Mouse (Mus musculus): ENCODE results near the gene Fkbp5.

DNA sequence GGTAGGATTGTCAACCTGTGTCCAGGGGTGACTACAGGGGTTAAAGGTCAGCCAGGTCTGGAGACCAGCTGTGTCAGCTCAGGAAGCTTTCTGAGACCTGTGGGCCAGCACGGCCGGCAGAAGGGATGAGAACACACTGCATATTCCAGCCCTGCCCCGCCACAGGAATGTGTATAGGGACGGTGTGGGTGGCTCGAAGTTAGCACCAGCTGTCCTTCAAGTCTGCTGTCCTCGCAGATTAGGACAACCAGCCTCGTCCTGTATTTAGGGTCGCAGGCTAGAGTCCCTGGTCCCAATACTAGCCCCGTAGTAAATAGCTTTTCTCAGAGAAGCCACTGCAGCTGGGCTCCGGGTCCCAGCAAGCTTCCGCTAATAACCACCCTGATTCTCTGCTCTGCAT is 31.2 kb upstream of the Fkbp5 start:
- no peak for TF ChIP-seq CTCF (IDR thresholded peaks at IDR 0.05; ENCODE audit: low read depth)
- no peak for TF ChIP-seq EP300 (IDR thresholded peaks at IDR 0.05; ENCODE audit: low read depth)
